Mouse (Mus musculus) heart, embryonic 15.5 days (tissue): Measurements from ENCODE around the gene Etv5. TPM values are rescaled to one million over a fixed set of nuclear protein-coding genes. Genes with fewer than 3 reads are reported as not detected.

Experiments
- polyA plus RNA-seq: library from polyadenylated mRNA; unstranded; fragments of >200 nt; fragmentation: Nextera tagmentation; extraction: Ambion mirVana; gene quantifications from 2 replicates; pipeline ENCODE4 v1.2.1, GENCODE M21; 2015

The Etv5 gene
- polyA plus RNA-seq, 1 experiment from 2014 or later, result 15.9 TPM

Other genes starting within 250 kb of the Etv5 start
- 191 and 204 TPM in 2 replicates for gene Tra2b, start 173.7 kb downstream of the Etv5 start, polyA plus RNA-seq
- 0.53 and 1.2 TPM in 2 replicates for gene Dgkg, start 217.5 kb upstream of the Etv5 start, polyA plus RNA-seq